Mouse (Mus musculus): Measurements from ENCODE around the gene Rprd1b.

GRCm38 (mm10) chr2:158035813-158036212, 7.5 kb downstream of the Rprd1b start:
- TF ChIP-seq CTCF (IDR thresholded peaks at IDR 0.05; ENCODE audit: low read depth, low read length), result no peak
- no peak for TF ChIP-seq POLR2A (IDR thresholded peaks at IDR 0.05; ENCODE audit: borderline replicate concordance, low read depth, low read length)
